Mouse (Mus musculus): ENCODE measurements around the gene Rpa1.
"Not testable (repeated sequence)": the region's sequence is repeated elsewhere in the genome, so short reads cannot be mapped to it uniquely, and the experiment has no call there.

Gene Rpa1

DNA sequence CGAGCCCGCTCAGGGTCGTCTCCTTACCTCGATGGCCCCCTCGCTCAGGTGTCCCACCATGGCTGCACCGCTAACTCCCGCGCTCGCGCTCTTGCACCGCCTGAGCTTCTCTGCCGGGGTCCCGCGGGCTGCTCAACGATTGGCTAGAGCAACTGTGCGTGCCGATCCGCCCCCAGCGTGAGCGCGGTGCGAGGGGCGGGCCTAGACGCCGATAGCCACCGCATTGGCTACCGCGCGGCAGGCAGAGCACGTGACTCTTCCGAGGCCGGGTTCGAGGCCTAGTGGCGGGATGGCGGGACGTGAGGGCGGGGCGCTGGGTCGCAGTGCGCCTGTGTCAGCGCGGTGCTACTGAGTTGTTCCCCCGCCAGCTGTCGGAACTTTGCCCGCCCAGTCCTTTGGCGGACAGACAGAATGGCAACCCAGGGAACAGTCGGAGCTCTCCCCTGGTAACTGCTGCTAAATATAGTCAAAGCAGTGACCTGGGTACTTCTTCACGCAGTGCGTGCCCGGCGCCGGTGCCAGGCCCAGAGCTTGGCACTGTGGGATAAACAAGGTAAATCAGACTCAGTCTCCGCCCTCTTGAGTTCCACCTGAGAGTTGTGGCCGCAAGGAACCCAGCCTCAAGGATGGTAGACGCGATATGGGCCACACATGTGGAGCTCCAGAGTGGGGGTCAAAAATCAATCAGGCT is at the start of gene Rpa1, which contains the start of gene Smyd4:
Rpa1 (minus strand) TSS at position 126 of the 691 bp plus-strand sequence.
Smyd4 (plus strand) TSS at position 235 of the 691 bp plus-strand sequence.
- peak; percentile 97 for DNase-seq (ENCODE audit: inconsistent ontology term)

DNA sequence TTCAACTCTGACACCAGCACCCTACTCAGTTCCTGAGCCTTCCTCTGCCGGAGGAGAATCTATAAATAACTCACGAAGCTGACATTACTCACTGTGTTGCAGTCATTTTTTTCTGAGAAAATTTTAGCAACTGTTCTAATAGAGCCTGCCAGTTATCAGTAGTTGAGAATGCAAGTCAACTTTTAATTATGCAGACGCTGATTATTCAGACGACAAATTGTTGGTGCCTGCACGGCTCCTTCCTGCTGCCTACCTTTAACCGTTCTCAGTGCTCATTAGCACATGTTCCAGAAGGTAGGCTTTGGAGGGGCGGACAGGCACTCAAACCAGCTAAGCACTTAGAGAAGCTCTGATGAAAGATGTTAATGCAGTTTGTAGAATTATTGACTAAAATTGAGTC is 49.3 kb upstream of the Rpa1 start:
- no peak for DNase-seq (ENCODE audit: inconsistent ontology term)

DNA sequence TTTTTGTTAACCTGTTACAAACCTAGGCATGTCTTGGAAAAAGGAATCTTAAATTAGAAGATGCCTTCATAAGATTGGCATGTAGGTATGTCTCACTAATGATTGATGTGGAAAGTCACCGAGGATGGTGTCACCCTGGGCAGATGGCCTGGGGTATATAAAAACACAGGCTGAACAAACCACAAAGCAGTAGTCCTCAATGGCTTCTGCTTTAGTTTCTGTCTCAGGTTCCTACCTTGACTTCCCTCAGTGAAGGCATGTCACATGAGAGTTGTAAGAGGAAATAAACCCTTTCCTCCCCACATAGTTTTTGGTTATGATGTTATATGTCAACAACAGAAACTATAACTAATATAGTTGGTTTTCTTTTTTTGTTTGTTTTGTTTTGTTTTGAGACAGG is 47.5 kb upstream of the Rpa1 start:
- no peak for DNase-seq (ENCODE audit: inconsistent ontology term)

DNA sequence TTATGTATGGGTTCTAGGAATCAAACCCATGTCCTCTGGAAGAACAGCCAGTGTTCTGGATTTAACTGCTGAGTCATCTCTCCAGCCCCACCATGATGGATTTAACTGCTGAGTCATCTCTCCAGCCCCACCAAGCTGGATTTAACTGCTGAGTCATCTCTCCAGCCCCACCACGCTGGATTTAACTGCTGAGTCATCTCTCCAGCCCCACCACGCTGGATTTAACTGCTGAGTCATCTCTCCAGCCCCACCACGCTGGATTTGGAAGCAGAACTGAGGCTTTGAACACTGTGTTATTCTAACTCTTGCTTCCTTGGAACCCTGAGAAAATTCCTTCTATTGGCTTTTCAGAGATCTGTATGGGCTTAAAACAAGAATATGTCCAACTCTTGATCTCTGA is 35.4 kb upstream of the Rpa1 start:
- not testable (repeated sequence) for DNase-seq (ENCODE audit: inconsistent ontology term)

DNA sequence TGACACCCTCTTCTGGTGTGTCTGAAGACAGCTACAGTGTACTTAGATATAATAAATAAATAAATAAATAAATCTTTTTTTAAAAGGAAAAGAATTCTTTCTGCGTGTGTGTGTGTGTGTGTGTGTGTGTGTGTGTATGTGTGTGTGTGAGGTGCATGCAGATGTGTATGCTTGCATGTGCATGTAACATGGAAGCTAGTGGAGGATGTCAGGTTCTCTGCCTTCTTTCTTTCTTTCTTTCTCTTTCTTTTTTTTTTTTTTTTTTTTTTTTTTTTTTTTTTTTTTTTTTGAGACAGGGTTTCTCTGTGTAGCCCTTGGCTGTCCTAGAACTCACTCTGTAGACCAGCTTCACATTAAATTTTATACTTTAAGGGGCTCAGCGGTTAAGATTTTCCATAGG is 30.7 kb upstream of the Rpa1 start:
- DNase-seq (ENCODE audit: inconsistent ontology term) = not testable (repeated sequence)

DNA sequence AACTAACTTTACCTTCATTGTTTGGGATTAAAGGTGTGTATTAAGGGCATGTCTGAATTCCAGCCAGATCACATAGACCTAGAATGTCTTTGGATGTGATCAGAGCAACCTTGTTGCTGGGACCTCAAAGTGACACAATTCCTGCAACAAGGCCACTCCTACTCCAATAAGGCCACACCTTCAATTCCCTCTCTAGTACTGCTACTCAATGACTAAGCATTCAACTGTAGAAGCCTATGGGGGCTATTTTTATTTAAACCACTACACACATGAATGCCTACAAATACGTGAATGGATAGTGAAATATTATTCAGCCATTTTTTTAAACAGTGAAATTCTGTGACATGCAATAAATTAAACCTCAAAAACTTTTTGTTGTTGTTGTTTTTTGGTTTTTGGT is 29.0 kb upstream of the Rpa1 start:
- no peak for DNase-seq (ENCODE audit: inconsistent ontology term)

DNA sequence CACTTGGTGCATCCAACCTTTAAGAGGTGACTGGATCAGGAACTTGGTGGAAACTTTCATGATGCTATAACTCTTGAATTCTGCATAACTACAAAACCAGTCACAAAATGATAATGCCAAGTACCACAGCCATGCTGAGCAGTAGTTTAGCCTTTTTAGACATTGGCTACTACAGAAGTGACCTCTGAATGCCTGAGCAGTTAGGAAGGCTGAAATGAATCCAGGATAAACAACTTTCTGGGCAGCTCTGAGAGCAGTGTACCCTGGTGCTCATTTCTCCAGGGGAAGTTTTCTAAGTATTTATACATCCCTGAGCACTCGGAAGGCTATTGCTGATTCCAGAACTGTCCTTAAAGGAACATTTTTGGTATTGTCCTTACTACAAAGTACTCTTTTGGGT is 7.4 kb upstream of the Rpa1 start:
- peak; percentile 48 for DNase-seq (ENCODE audit: inconsistent ontology term)

DNA sequence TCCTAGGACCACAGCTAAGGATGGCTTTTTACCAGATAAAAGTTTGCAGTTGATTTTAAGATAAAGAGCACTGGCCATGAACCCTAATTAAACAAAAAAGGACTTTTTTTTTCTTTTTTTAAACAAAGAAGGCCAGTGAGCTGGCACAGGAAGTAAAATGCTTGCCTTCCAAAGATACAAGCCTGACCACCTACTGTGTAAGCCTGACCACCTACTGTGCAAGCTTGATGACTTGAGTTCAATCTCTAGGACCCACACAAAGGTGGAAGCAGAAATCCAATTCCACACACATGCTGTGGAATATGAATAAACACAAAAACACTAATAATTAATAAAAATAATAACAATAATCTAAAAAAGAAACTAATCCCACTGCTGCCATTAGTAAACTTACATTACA is 3.1 kb upstream of the Rpa1 start:
- DNase-seq (ENCODE audit: inconsistent ontology term) = no peak

DNA sequence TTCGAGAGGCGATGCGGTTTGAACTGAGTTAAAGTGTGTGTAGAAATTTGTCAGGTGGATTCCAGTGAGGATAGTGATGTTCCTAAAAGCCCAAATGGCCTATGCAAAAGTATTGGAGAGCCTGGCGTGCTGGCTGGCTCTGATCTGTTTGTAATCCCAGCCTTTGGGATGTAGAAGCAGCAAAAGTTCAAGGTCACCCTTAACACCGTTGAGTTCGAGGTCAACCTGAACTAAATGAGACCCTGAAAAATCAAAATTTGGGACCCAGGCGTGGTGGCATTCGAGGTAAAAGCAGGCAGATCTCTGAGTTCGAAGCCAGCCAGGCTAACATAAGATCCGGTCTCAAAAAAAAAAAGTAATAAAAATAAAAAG is 752 bp upstream of the Rpa1 start:
- no peak for DNase-seq (ENCODE audit: inconsistent ontology term)

DNA sequence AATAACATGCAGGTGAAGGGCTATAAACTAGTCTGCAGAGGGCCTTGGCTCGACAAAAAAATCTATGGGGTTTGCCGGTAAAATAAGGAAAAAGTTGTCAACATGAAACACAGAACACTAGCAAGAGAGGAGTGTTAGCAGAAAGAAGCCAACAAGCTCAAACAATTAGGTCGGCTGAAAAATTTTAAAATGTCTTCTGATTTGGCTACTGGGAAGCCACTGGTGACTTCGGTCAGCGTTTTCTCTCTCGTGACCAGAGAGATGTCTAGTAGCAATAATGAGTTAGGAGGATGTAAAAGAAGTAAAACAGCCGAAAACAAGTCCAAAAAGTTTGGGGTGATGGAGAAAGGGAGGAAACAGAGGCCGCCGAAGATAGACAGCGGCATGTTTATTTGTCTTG is 528 bp downstream of the Rpa1 start:
- DNase-seq (ENCODE audit: inconsistent ontology term) = no peak

DNA sequence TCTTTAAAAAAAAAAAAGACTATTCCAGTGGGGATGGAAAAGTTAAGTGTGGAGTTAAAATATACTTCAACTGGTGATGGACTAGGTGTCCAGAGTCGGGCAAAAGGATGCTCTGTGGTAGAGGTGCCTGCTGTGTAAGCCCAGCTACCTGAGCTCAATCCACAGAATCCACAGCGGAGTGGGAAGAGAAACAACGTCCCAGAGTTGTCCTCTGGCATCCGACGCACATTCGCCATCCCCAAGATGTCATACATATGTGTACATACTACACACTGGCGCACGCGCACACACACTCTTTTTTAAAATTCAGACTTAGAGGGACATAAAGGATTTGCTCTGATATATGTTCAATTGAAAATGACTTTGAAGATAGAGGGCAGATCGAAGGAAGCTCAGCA is 937 bp downstream of the Rpa1 start:
- no peak for DNase-seq (ENCODE audit: inconsistent ontology term)

DNA sequence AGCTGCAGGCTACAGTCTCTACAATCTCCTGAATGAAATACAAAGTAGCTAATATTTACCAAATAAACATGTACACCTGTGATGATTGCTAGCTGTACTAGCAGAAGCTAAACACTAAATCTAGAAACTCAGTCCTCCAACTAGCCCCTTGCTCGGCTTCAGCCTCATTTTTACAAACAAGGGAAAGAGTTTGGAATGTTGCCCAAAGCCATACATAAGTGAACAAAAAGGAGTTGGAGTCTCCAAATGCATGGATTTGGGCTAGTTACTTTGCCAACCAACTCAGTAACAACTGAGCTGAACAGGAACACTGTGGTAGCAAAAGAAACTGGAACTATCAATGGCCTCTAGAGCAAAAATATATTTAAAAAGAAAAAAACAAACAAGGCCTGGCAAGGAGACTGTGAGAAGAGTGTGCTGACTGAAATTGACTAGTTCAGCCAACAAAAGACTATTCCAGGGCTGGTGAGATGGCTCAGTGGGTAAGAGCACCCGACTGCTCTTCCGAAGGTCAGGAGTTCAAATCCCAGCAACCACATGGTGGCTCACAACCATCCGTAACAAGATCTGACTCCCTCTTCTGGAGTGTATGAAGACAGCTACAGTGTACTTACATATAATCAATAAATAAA is 1.5 kb downstream of the Rpa1 start:
- no peak for DNase-seq (ENCODE audit: inconsistent ontology term)

DNA sequence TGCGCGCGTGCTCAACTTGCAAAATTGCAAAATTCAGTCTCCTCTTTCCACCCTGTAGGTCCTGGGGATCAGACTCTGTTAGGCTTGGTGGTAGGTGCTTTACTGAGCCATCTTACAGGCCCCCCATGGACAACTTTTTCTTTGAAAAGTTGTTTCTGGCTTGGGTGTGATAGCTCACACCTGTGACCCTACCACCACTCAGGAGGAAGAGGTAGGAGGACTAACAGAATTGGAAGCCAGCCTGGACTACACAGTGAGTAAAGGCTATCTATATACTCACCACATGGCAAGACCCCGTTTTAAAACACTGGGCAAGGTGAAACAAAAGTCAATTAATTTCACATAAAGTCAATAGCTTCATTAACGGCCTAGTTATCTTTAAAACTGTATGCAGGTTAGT is 3.4 kb downstream of the Rpa1 start:
- DNase-seq (ENCODE audit: inconsistent ontology term) = no peak

DNA sequence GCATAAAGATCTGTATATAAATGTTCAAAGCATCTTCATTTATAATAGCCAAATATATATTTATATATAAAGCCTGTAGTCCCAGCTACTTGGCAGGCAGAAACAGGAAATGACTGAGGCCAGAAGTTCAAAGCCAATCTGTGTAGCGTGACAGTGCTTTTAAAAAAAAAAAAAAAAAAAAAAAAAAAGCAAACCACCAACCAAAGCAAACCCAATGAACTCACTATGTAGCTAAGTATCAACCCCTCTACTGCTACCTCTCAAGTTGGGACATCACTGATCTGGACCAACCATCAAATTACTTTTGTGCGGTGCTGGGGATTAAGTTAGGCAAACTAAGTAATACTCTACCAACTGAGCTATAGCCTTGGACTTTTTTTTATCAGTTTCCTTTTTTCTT is 4.0 kb downstream of the Rpa1 start:
- no peak for DNase-seq (ENCODE audit: inconsistent ontology term)

DNA sequence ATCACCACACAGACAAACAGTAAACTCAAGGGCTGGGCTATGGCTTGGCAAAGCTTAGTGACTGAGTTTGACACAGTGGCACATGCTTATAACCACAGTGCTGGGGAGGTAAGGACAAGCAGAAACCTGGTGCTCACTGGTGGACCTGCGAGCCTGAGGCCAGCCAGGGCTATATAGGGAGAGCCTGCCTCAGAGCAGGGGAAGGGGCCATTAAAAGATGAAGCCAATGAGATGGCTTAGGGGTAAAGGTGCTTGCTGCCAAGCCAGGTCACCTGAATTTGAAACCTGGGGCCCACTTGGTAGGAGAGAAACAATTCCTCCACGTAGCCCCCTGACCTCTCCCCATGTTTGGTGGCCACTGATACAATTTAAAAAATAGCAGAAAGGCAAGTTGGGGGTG is 5.0 kb downstream of the Rpa1 start:
- DNase-seq (ENCODE audit: inconsistent ontology term) = no peak

DNA sequence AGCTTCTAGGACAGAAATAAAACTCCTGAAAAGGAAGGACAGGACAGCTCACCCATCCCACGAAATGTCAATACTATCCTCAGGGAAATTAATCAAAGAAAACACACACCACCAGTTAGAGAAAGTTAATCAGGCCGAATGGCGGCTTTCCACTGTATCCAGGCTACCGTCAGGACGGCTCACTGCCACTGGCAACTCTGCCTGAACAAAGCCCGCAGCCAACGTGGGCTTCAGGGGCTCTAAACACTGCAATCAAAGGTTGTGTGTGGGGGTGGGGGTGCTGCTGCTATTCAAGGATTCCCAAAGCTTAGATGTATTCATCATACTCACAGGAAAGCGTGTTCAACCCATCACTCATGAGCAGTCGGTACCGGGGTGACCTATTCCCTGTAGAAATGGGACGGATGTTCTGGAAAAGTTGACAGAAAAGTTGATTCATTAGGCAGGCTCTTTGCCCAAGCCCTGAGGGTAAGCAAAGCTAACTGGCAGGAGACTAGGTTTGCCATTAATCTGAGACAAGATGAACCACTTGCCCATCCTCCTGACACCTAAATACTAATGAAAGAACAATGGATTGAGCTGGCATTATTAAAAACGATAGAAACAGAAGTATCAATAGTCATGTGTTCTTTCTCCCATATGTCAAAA is 7.3 kb downstream of the Rpa1 start:
- peak; percentile 35 for DNase-seq (ENCODE audit: inconsistent ontology term)

DNA sequence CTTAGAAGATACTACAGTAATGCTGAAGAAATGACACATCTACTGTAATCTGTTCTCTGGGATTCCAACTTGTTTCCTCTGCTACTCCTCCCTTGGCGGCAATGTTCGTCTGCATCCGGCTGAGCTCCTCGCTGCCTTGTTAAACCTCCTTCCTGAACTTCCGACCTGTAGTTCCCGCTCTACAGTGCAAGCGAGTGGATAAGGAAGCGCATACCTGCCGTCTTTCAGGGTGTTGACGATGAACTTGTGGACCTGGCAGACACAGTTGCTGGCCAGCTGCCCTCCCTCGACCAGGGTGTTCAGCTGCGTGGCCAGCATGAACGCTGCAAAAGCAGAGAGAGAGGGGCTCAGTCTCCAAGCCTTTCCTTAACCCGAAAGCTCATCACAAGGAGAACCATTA is 8.0 kb downstream of the Rpa1 start:
- no peak for DNase-seq (ENCODE audit: inconsistent ontology term)

DNA sequence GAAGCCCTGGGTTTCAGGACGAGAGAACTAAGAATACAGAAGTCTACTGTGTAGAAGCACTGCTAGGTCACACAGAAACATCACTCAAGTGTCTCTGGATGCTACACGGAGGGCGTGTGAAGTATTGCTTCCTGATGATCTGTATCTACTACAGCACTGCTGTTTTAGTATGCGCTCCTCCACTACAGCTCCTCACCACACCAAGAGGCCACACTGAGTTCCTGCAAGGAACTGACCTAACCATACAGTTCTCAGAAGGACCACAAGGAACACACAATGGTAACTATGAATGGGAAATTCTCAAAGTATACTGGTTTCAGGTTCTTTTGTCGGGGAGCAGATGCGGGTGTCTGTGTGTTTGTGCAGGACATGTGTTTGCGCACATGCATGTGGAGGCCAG is 10.9 kb downstream of the Rpa1 start:
- DNase-seq (ENCODE audit: inconsistent ontology term) = no peak

DNA sequence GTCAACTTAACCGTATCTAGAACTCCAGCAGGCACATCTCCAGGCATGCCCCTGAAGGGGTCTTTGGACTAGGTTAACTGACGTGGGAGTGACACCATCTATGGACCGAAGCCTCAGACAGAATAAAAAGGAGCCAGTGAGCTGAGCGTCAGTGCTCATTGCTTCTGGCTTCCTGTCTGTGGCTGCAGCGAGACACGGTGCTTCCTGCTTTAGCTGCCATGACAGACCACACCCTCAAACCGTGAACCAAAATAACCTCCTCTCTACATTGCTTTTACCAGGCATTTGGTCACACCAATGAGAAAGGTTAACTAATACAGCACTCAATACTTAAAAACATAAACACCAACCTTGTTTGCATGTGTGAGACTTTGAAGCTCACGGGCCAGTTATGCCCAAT is 11.4 kb downstream of the Rpa1 start:
- no peak for DNase-seq (ENCODE audit: inconsistent ontology term)

DNA sequence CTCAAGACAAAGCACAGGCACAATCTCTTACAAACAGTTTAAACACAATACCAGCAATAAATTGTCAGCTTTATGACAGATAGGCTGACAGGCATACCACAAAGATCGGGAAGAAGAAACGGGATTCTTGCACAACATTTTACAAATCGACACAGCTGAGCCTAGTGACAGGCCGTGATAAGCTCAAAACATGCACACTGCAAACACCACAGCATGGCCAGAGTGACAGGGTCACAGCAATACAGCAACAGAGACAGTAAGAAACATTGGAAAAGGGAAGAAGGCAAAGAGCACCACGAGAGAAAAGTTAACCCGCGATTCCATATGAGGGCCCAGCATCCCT is 22.2 kb downstream of the Rpa1 start:
- DNase-seq (ENCODE audit: inconsistent ontology term) = no peak

DNA sequence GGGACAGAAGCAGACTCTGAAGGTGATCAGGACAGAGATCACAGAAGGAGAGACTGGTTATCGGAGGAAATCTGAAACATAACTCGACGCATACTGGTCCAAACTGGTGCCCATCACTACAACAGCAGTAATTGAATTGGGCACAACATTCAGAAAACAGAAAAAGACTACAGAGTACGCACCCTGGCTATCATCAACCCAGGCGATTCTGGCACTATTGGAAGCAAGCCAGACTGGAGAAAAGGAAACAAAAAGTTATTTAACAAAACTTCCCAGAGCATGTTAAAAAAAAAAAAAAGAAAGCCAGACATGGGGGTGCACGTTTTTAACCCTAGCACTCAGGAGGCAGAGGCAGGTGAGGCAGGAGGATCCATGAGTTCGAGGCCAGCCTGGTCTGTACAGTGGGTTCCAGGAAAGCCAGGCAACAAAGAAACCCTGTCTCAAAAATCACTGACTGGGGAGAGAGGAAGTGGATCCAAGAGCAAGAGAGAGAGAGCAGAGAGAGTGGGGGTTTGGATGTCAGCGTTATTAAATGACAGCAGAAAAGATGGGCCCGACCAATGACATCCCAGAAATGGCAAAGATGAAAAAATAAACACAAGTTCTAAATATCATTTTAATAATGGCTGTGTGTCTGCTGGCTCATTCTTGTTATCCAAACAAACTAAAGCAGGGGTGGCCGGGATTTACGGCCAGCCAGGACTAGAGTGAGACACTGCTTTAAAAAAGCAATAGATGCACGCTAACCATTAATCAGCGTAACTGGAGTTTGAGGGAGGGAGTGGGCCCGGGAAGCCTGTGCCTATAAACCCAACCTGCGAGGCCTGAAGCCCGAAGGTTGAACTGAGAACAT is 22.8 kb downstream of the Rpa1 start:
- DNase-seq (ENCODE audit: inconsistent ontology term) = no peak

DNA sequence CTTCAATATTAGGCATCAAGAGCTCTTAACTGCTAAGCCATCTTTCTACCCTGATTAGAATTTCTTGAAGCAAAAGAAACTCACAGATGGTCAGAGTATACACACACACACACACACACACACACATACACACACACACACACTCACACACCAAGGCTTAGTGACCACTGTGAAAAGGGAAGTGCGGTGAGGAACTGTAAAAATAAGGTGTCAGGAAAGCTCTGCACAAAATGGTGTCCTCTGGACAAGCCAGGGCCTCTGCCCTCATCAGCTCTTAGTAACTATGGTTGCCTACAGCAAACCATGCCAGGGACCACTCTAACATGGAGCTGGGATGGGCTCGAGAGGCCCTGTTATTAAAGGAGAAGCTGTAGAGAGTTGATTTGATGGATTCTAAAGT is 23.7 kb downstream of the Rpa1 start:
- DNase-seq (ENCODE audit: inconsistent ontology term) = no peak

All from Muller cell, postnatal 12 days (primary cell).